Mouse (Mus musculus): ENCODE measurements around the gene Lin7b. TPM values are rescaled to one million over a fixed set of nuclear protein-coding genes. Genes with fewer than 3 reads are reported as not detected.
"Not testable (repeated sequence)": the region's sequence is repeated elsewhere in the genome, so short reads cannot be mapped to it uniquely, and the experiment has no call there.

Gene Lin7b
- polyA plus RNA-seq, 1 experiment from 2014 or later, result 0.53 TPM

- ATAC-seq (ENCODE audit: low read depth); H3K27ac ChIP-seq (ENCODE audit: low read length); H3K9ac ChIP-seq (ENCODE audit: low read length); H3K4me2 ChIP-seq (ENCODE audit: low read depth, low read length); H3K9me3 ChIP-seq (ENCODE audit: control insufficient read depth, low read length); H3K36me3 ChIP-seq (ENCODE audit: control insufficient read depth, insufficient read depth, low read length); H3K4me3 ChIP-seq (ENCODE audit: low read length): not testable (repeated sequence)
- H3K4me1 ChIP-seq (replicated peaks; ENCODE audit: control insufficient read depth, insufficient read depth, low read length), result peaks cover 13% of the 10 kb centered on the region
- H3K27me3 ChIP-seq (ENCODE audit: control insufficient read depth, insufficient read depth, low read depth, low read length), result peaks cover 38% of the 10 kb centered on the region
- 59% methylated on average over 10 of the region's 11 CpGs for WGBS
Measured at GRCm38 (mm10) chr7:45359081-45359480, 11.3 kb downstream of the Lin7b start.

GRCm38 (mm10) chr7:45356087-45356486 lies 14.3 kb downstream of the Lin7b start:
- Histone ChIP-seq H3K9ac (ENCODE audit: low read length) (no peak overlapping the region), H3K9me3 (ENCODE audit: control insufficient read depth, low read length) (no peaks in the 10 kb centered on the region), H3K27ac (ENCODE audit: low read length) (no peak overlapping the region), H3K4me3 (ENCODE audit: low read length) (no peak overlapping the region), H3K4me2 (ENCODE audit: low read depth, low read length) (no peak overlapping the region), H3K27me3 (ENCODE audit: control insufficient read depth, insufficient read depth, low read depth, low read length) (peaks cover 14% of the 10 kb centered on the region), H3K4me1 (replicated peaks; ENCODE audit: control insufficient read depth, insufficient read depth, low read length) (no peaks in the 10 kb centered on the region), H3K36me3 (ENCODE audit: control insufficient read depth, insufficient read depth, low read length) (no peaks in the 10 kb centered on the region)
- WGBS, result 35% methylated on average over 13 of the region's 13 CpGs
- ATAC-seq (ENCODE audit: low read depth), result 0 out of 2 replicates have a peak, but pooled peaks have one; percentile 4

DNA sequence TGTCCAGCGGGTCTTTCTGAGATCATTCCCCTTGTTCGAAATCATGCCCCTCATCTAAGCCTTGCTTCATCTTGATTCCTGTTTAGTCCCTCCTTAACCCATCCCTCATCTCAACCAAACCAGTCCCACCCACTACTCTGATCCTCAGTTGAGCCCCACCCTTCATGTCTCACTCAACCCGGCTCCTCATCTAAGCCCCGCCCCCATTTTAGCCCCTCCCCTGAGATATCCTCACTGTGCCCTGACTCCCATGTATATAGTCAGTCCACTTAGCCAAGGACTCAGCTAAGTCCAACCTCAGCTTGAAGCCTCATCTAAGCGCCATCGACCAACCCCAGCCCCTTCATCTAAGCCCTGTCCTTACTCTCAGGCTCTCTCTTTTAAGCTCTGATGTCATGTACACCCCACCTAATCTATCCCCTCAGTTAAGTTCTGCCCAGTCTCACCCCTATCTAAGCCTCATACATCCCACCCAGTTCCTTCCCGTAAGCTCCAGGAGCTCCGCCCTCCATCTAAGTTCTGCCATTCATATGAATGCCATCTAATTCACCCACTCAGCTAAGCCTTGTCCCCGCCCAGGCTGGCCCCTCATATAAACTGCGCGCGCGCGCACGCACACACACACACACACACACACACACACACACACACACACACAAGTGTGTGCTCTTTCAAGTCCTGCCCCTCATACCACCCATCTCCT lies 14.9 kb downstream of the Lin7b start:
- no peak overlapping the region for H3K4me2 ChIP-seq (ENCODE audit: low read depth, low read length)
- H3K9ac ChIP-seq (ENCODE audit: low read length), result no peak overlapping the region
- H3K27me3 ChIP-seq (ENCODE audit: control insufficient read depth, insufficient read depth, low read depth, low read length), result peaks cover 8% of the 10 kb centered on the region
- WGBS, result 62% methylated on average over 15 of the region's 15 CpGs
- no peak overlapping the region for H3K27ac ChIP-seq (ENCODE audit: low read length)
- H3K4me1 ChIP-seq (replicated peaks; ENCODE audit: control insufficient read depth, insufficient read depth, low read length), result no peaks in the 10 kb centered on the region
- H3K4me3 ChIP-seq (ENCODE audit: low read length), result no peak overlapping the region
- H3K9me3 ChIP-seq (ENCODE audit: control insufficient read depth, low read length), result no peaks in the 10 kb centered on the region
- H3K36me3 ChIP-seq (ENCODE audit: control insufficient read depth, insufficient read depth, low read length), result no peaks in the 10 kb centered on the region
- 0 out of 2 replicates have a peak, but pooled peaks have one; percentile 23 for ATAC-seq (ENCODE audit: low read depth)

GRCm38 (mm10) chr7:45353041-45353440 lies 17.3 kb downstream of the Lin7b start:
- Histone ChIP-seq H3K27me3 (ENCODE audit: control insufficient read depth, insufficient read depth, low read depth, low read length) (no peaks in the 10 kb centered on the region), H3K4me2 (ENCODE audit: low read depth, low read length) (no peak overlapping the region), H3K9me3 (ENCODE audit: control insufficient read depth, low read length) (no peaks in the 10 kb centered on the region), H3K4me3 (ENCODE audit: low read length) (no peak overlapping the region), H3K27ac (ENCODE audit: low read length) (no peak overlapping the region), H3K36me3 (ENCODE audit: control insufficient read depth, insufficient read depth, low read length) (no peaks in the 10 kb centered on the region), H3K4me1 (replicated peaks; ENCODE audit: control insufficient read depth, insufficient read depth, low read length) (no peaks in the 10 kb centered on the region), H3K9ac (ENCODE audit: low read length) (no peak overlapping the region)
- 22% methylated on average over 5 of the region's 5 CpGs for WGBS
- no peak for ATAC-seq (ENCODE audit: low read depth)

DNA sequence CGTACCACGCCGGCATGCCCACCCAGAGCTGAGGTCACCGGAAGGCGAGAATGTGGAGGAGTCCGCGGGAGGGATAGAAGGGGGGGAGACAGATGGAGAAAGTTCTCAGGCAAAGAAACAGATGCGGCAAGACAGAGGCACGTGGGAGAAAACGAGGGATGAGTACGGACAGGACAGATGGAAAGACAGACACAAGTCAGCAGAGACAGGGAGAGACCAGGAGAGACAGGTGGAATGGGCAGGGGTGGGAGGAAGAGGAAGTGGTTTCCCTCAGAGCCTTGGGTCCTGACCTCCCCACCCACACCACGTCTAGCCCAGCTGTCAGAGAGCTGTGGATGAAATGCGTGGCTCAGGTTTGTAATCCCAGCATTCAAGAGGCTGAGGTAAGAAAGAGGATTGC lies 23.5 kb downstream of the Lin7b start:
- H3K9me3 ChIP-seq (ENCODE audit: control insufficient read depth, low read length), result no peaks in the 10 kb centered on the region
- H3K27ac ChIP-seq (ENCODE audit: low read length), result no peak overlapping the region
- H3K4me3 ChIP-seq (ENCODE audit: low read length), result no peak overlapping the region
- ATAC-seq (ENCODE audit: low read depth), result no peak
- H3K4me1 ChIP-seq (replicated peaks; ENCODE audit: control insufficient read depth, insufficient read depth, low read length), result no peaks in the 10 kb centered on the region
- H3K36me3 ChIP-seq (ENCODE audit: control insufficient read depth, insufficient read depth, low read length), result no peaks in the 10 kb centered on the region
- H3K9ac ChIP-seq (ENCODE audit: low read length), result no peak overlapping the region
- no peak overlapping the region for H3K4me2 ChIP-seq (ENCODE audit: low read depth, low read length)
- H3K27me3 ChIP-seq (ENCODE audit: control insufficient read depth, insufficient read depth, low read depth, low read length), result no peaks in the 10 kb centered on the region
- WGBS, result 61% methylated on average over 13 of the region's 13 CpGs

- ATAC-seq (ENCODE audit: low read depth), result no peak
- Histone ChIP-seq H3K4me3 (ENCODE audit: low read length) (no peak overlapping the region), H3K9ac (ENCODE audit: low read length) (no peak overlapping the region), H3K9me3 (ENCODE audit: control insufficient read depth, low read length) (no peaks in the 10 kb centered on the region), H3K4me1 (replicated peaks; ENCODE audit: control insufficient read depth, insufficient read depth, low read length) (peaks cover 25% of the 10 kb centered on the region), H3K36me3 (ENCODE audit: control insufficient read depth, insufficient read depth, low read length) (no peaks in the 10 kb centered on the region), H3K4me2 (ENCODE audit: low read depth, low read length) (no peak overlapping the region), H3K27me3 (ENCODE audit: control insufficient read depth, insufficient read depth, low read depth, low read length) (no peaks in the 10 kb centered on the region), H3K27ac (ENCODE audit: low read length) (no peak overlapping the region)
- WGBS, result 20% methylated on average over 13 of the region's 13 CpGs
Measured at GRCm38 (mm10) chr7:45343543-45343942, 26.8 kb downstream of the Lin7b start.

DNA sequence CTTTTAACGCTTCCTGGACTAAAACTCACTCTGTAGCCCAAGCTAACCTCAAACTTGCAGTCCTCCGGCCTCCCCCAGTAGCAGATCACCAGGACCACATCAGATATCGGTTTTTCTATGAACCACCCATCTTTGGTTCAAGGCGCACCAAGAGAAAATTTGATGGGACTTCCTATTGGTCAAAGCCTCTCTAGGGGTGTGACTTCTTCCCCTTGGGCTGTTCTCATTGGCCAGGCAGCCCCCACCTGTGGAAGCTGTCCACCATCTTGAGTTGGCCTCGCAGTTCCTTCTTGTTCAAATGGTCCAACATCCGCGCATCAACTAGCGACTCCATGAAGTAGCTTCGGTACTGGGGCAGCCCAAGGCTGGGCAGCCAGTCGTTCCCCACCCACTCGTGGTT lies 28.3 kb downstream of the Lin7b start:
- 88% methylated on average over 11 of the region's 11 CpGs for WGBS

GRCm38 (mm10) chr7:45341303-45341702 lies 29.1 kb downstream of the Lin7b start:
- Histone ChIP-seq H3K4me2 (ENCODE audit: low read depth, low read length) (peak overlapping the region; percentile 95), H3K9me3 (ENCODE audit: control insufficient read depth, low read length) (no peaks in the 10 kb centered on the region), H3K9ac (ENCODE audit: low read length) (no peak overlapping the region), H3K27ac (ENCODE audit: low read length) (peak overlapping the region; percentile 55; the same call in 1 of the 2 replicates), H3K36me3 (ENCODE audit: control insufficient read depth, insufficient read depth, low read length) (no peaks in the 10 kb centered on the region), H3K4me1 (replicated peaks; ENCODE audit: control insufficient read depth, insufficient read depth, low read length) (peaks cover 33% of the 10 kb centered on the region), H3K27me3 (ENCODE audit: control insufficient read depth, insufficient read depth, low read depth, low read length) (peaks cover 2% of the 10 kb centered on the region; the same call in 1 of the 2 replicates), H3K4me3 (ENCODE audit: low read length) (peak overlapping the region; percentile 65)
- WGBS, result 2% methylated on average over 8 of the region's 8 CpGs
- ATAC-seq (ENCODE audit: low read depth), result peak; percentile 26

More for the DNA sequence above, 28.3 kb downstream of the Lin7b start:
- Histone ChIP-seq H3K27ac (ENCODE audit: low read length) (no peak overlapping the region), H3K4me2 (ENCODE audit: low read depth, low read length) (no peak overlapping the region), H3K4me3 (ENCODE audit: low read length) (no peak overlapping the region), H3K4me1 (replicated peaks; ENCODE audit: control insufficient read depth, insufficient read depth, low read length) (peaks cover 33% of the 10 kb centered on the region), H3K36me3 (ENCODE audit: control insufficient read depth, insufficient read depth, low read length) (no peaks in the 10 kb centered on the region), H3K9ac (ENCODE audit: low read length) (no peak overlapping the region), H3K9me3 (ENCODE audit: control insufficient read depth, low read length) (no peaks in the 10 kb centered on the region), H3K27me3 (ENCODE audit: control insufficient read depth, insufficient read depth, low read depth, low read length) (peaks cover 2% of the 10 kb centered on the region; the same call in 1 of the 2 replicates)
- no peak for ATAC-seq (ENCODE audit: low read depth)

DNA sequence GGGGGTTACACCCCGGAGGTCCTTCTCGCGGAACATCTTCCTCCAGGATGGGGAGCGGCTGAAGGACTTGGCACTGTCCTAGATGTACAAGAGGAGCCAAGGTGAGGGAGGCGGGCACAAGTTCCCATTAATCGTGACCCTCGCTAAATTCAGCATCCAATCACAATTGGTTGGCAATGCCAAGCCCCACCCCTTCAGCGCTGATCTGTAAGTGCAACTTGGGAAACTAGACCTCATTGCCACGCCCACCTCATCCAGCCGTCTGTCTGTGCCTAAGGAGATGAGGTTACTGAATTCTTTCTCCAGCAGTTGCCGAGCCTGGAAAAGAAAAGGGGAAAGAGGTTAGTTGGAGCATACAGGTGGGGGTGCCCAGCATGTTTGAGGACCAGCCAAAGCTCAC lies 29.7 kb downstream of the Lin7b start:
- Histone ChIP-seq H3K27ac (ENCODE audit: low read length) (peak overlapping the region; percentile 55; the same call in 1 of the 2 replicates), H3K4me1 (replicated peaks; ENCODE audit: control insufficient read depth, insufficient read depth, low read length) (peaks cover 33% of the 10 kb centered on the region), H3K9me3 (ENCODE audit: control insufficient read depth, low read length) (no peaks in the 10 kb centered on the region), H3K36me3 (ENCODE audit: control insufficient read depth, insufficient read depth, low read length) (no peaks in the 10 kb centered on the region), H3K9ac (ENCODE audit: low read length) (peak overlapping the region; percentile 86), H3K27me3 (ENCODE audit: control insufficient read depth, insufficient read depth, low read depth, low read length) (peaks cover 2% of the 10 kb centered on the region; the same call in 1 of the 2 replicates), H3K4me3 (ENCODE audit: low read length) (peak overlapping the region; percentile 65), H3K4me2 (ENCODE audit: low read depth, low read length) (peak overlapping the region; percentile 95)
- ATAC-seq (ENCODE audit: low read depth), result peak; percentile 27; the same call in 1 of the 2 replicates
- WGBS, result under 1% methylated on average over 11 of the region's 11 CpGs

All from lung, embryonic 16.5 days (tissue).